Mouse (Mus musculus) granulocyte monocyte progenitor cell, adult 5-6 weeks (primary cell): ENCODE data around the gene Manba. TPM values are rescaled to one million over a fixed set of nuclear protein-coding genes. Genes with fewer than 3 reads are reported as not detected.
"Not testable (repeated sequence)": the region's sequence is repeated elsewhere in the genome, so short reads cannot be mapped to it uniquely, and the experiment has no call there.

Experiments
- ATAC-seq: replicated peaks from 2 replicates; pipeline ENCODE4 v1.8.0; 2016; ENCODE audit warnings: mild to moderate bottlenecking, moderate TSS enrichment, inconsistent platforms; ENCODE audit not compliant: poor library complexity, severe bottlenecking
- total RNA-seq, 2 experiments: library from RNA; stranded (forward) in 1 of 2; stranded (reverse) in 1 of 2; fragments of 200-712, 200-1000 nt in 1 of 2; fragments of >200 nt in 1 of 2; fragmentation: Nextera tagmentation in 1 of 2; gene quantifications; 2 replicates each; pipeline ENCODE4 v1.2.3; 2014 to 2017

Manba gene
- 24.6 and 54.4 TPM in 2 replicates for total RNA-seq (2014; fragmentation: Nextera tagmentation)
- total RNA-seq (2017), result 33.6 and 38.8 TPM in 2 replicates

DNA sequence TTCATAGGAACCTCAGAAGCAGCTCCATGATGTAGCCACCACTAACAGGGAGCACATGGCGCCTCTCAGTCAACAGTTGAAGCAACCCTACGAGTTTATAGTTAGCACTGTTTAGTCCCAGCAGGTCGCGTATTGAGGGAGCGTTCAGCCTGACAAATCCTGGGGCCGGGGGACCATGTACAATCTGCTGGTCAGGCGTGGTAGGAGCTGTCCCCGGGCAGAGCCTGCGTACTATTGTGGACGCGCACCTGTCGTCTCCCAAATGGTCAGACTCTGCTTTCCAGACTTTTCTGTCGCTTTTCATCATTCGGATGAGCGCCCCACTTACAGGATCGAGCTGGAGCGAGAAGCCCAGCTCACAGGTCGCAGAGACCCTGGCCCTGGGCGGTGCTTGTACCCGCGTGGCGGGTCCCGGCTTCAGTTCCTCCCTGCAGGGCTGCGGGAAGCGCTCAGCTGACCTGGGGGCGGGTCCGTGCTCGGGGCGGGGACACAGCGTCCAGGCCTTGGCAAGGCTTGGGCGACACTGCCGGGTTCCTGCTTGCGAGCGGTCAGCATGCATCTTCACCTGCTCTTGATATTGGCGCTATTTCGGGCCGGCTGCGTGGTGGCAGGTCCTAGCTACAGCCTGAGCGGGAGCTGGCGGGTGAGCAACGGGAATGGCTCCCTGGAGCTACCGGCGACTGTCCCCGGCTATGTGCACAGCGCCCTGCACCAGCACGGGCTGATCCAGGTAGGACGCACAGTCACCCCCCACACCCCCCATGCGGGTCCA, at the start of gene Manba:
Manba (plus strand) TSS at position 484 of the 772 bp plus-strand sequence.
- peak; percentile 94 for ATAC-seq

DNA sequence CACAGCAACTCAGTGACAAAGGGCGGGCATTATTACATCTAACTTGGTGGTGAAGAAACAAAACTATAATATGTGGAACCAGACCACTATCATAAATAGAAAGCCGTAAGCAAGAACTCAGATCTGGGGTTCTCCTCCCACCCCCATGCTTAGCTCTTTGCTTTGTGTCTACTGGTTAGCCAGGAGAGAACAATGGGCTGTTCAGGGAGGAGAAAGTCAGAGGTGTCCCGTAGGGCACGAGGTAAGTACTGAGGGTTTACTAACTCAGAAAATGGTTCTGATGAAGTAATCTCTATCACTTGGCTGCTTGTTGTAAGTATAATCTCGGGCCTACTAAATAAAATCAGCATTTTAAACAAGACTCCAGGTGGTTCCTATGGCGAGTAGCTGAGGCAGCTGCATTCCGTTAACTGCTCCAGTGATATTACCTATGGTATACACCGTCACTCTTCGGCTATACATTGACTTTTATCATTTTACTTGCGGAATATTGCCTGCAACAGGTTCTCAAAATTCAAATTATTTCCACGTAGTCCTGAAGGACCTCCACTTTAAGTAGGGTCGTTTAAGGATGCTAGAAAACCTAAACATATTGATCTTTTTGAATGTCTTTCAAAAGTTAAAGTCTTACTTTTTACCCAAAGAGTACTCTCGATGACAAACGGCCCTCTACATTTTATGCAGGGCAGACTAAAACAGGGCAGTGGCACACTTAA, 48.4 kb upstream of the Manba start:
- no peak for ATAC-seq

DNA sequence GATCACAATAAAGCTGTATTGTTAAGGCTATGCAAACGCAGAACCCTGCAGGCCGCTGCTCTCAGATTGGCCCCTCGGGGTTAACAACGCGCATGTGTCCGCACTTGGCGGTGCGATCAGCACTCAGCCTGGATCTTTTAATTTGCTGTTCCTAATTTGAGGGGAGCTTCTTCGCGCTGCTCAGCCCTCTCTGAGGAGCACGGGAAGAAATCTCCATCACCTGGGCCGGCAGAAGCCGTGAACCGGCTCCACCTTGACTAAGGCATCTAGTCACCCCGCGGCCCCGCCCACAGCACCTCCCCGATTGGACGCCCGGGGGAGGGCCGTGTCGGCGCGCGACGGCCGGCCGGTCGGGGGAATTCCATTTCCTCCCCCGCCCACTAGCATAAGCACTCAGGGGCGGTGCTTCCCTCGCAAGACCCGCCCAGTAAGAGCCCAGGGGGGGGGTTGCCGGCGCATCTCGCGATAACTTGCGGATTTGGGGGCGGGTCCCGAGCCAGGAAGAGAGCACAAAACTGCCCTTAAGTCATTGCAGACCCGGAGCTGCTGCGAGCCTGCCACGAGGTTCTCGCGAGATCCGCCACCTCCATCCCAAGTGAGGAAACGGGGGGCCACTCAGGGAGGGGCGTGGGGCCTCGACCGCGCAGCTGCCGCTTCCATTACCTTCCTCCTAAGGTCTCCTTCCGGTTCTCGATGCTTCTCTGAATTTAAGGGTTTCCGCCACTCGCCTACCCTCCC, 47.5 kb upstream of the Manba start, which contains the start of gene Ube2d3:
Ube2d3 (plus strand) TSS at position 392 of the 738 bp plus-strand sequence.
- peak; percentile 69 for ATAC-seq

DNA sequence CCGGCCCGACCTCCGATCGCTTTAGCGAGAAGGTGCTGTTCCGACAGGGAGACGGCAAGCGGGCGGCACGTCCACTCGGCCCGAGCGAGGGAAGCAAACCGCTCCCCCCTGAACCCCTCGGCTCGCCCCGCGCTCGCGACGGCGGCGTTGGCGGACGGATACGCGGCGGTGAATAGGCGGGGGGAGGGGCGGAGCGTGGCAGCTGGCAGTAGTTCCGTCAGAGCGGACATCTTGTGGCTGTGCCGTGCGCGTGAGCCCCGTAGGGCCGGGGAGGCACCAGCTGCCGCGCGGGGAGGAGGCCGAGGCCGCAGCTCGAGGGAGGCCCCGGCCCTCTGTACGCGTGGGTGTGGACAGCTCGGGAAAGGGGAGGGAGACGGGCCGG, 46.9 kb upstream of the Manba start:
- ATAC-seq, result peak; percentile 42

DNA sequence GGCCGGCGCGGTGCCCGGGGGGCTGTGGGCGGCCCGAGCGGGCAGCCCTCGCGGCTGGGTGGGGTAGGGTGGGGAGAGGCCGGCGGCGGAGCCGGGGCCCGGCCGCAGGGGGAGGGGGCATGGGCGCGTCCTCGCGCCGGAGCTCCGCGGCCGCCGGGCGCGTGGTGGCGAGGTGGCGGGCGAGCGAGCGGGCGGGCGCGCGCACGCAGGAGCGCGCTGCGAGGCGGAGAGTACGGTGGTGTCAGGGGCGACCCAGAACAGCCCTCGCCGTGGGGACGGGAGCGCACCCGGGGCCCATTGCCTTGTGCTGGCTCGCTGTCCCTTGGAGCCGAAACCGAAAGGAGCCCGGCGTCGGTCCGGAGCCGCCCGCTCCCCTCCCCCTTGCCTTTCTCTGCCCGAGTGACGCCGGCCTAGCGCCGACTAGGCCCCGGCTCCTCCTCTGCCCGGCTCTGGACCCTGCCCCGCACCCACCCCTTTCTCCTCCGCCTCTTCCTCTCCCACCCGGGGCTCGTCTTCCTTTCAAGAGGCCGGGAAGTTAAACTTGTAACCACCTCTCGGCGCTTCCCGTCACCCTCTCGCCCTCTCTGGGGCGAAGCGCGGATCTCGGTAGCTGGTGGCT, 46.4 kb upstream of the Manba start:
- ATAC-seq, result peak; percentile 50

DNA sequence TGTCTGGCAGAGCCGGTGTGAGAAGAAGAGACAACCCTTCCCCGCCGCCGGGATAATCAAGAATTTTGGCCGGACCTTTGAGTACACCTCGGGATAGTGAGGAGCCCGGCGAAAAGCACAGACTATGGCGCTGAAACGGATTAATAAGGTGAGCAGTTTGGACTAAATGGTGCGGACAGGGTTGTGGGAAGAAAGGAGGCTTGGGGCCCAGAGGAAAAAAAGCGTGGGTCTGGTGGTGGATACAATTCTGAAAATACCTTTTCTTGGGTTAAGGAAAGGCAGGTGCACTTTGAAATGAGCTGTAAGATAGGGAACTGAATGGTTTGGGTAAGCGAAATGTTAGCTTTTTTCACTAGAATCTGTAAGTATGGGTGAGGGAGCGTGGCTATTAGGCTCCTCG, 45.8 kb upstream of the Manba start:
- ATAC-seq, result no peak

DNA sequence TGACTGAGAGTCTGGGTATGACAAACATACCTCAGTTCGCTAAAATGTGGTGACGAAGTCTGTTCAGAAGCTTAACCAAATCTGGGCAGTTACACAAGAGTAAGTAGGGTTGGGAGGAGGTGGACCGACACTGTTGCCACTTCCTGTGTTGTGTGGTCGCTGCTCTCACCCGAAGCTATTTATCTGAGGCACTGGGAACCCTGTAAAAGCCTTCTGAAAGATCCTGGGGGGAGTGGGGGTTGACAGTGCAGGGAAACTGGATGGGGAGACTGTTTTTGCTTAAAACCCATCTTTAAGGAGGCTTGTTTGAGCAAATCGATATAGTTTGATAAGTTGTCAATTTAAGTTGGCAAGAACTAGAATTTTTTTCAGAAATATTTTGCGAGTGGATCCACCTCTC, 45.2 kb upstream of the Manba start:
- ATAC-seq, result peak; percentile 38

DNA sequence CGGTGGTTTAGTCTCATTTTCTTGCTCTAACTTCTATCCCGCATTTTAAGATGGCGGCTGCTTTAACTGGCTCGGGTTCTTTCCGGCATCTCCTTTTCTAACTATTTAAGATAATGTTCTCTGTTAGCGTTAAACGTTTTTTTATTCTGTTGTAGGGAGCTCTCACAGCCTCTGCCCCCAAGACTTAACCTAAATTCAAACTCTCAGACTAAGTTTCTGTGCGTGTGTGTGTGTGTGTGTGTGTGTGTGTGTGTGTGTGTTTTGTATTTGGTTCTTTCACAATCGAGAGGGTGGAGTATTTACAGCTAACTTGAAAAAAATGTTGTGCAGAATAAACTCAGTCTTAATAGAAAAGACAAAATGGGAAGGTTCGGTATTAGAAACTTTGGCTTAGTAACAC, 44.8 kb upstream of the Manba start:
- ATAC-seq, result no peak

DNA sequence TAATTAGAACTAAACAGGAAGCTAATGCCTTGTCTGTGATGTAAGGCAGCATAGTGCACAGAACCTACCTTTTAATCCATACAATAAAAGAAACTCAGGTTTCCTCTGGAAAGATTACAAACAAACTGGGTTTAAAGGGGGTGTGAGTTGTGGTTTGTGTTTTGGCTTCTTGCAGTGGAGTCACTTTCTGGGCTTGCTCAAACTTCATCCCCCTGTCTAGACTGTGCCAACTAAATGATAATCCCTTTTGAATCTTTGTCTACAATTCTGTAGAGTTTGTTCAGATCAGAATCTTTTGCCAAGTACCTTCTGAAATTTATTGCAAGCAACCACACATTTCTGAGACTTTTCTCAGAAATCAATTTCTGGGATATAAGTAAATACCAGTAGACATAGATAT, 40.5 kb upstream of the Manba start:
- no peak for ATAC-seq

DNA sequence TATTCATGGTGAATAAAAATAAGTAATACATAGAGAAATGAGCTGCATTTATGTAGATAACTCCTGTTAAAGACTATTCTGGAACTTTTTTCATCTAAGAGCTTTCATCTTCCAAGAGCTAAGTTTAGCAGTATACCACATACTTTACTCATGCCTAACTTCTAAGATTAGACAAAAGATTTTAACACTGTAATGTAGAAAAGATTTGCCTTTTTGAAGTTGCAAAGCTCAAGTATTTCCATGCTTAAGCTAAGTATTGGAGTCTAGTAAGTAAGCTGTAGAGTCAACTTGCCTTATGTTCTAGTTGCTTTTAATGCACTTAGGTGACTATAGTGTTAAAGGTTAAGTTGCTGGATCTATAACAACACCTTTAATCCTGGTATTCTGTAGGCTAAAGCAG, 26.4 kb upstream of the Manba start:
- no peak for ATAC-seq

DNA sequence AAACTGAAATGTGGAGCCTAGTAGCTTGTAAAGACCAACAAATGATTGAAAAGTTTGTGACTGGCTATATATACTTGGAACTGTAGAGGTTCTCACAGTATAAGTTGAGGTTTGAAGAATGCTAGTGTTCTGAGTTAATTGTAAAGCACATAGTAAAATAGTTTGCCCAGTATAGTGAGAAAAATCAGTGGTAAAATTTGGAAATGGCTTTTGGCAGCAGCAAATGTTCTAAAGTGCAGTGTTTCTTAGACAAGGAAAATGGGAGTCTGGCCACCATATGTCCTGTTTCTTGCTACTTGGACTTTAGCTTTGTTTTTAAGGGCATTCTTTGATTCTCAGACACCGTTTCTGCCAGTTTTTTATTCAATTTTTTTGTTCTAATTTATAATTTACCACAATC, 17.0 kb upstream of the Manba start:
- no peak for ATAC-seq

DNA sequence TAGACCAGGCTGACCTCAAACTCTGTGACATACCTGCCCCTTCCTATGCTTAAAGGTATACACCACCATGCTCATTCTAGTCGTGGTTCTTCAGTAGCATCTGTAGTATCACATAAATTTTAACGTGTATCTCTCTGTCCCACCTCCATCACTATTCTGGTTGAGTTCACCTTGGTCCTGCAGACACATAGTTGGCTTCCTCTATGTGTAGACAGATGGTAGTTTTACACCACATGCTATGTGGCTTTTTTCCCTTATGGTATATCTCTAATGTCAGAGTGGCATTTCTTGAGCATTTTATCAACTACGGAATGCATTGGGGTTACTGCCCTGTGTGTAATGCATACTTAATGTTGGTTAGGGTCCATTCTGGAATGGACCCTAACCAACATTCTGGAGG, 16.3 kb upstream of the Manba start:
- no peak for ATAC-seq

DNA sequence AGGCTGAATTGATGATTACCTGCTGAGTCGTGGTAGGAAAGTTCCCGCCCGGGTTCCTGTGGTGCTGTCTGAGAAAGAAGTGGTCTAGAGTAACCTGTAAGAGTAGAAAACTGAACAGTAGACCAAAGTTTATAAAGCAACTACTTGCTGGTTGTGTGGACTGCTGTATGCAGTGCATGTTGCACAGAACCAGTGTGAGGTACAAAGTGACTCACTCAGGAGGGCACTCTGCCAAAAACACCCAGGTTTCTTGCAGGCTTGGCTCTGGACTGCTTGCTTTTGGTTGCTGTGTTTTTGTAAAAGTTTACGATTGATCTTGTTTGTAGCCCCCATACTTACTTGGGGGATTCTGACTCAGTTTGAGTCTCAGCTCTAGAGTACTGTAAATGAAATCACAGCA, 15.4 kb upstream of the Manba start:
- peak; percentile 51 for ATAC-seq

DNA sequence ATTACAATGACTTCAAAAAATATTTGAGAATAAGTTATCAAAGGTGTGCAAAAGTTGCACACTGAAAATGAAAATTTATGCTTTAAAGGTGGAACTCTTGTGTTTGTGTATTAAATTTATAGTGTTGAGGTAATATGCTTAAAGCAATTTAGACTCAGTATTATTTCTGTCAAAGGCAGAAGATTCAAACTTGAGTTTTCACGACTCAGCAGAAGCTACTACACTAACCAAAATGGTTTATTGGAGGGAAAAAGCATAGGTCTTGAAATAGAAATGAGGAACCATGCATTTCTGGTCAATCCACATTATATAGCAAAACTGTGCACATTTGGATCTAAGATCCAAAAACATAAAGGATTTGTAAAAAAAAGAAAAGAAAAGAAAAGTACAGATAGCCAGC, 14.6 kb upstream of the Manba start:
- ATAC-seq, result 0 out of 2 replicates have a peak, but pooled peaks have one; percentile 24

DNA sequence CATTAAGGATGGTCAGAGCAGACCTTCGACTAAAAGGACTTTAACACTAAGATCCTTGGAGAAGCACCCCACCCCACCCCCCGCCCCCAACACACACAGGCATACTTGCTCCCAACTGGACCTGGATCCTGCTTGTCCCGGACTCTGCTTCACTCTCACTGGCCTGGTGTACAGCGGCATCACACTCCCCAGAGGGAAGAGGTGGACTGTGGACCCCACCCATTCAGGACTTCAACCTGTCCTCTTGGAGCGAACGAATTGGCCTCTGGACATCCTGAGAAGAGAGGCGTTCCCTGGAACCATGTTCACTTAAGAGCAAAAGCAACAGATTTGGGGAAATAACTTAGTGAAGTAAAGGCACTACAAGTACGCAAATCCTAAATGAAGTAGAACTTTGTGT, 10.4 kb upstream of the Manba start:
- ATAC-seq, result no peak

DNA sequence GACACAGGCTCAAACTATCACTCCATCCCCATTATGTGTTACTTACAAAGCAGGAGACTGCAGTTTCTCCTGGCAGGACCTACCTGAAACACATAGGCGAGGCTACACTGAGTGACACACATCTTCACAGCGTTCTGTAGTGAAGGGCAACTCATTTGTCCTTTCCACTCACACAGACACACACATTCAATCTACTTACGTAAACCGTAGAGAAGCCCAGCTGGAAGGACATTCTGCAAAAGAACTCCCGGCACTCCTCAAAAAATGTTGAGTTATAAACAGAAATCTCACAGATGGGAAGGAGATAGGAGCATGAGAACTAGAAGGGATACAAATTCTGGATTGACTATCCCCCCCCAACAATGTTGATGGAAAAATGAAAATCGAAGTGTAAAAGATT, 9.1 kb upstream of the Manba start:
- no peak for ATAC-seq

DNA sequence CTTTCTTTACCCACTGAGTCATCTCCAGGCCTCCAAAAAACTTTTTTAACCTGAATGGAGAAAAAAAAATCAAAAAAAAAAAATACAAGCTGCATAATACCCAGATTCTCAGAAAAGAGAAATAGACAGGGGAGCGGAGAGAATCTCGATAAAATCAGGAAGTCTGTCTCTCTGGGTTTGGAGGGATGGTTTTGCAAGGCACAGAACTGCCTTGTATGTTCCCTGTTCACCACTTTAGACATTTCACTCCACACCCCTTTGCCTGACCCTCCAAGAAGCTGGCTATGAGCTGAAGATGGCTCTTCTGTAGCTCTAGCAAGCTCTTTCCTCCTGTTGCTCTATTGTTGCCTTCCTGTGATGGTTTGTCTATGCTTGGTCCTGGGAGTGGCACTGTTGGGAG, 8.4 kb upstream of the Manba start:
- peak; percentile 90 for ATAC-seq

DNA sequence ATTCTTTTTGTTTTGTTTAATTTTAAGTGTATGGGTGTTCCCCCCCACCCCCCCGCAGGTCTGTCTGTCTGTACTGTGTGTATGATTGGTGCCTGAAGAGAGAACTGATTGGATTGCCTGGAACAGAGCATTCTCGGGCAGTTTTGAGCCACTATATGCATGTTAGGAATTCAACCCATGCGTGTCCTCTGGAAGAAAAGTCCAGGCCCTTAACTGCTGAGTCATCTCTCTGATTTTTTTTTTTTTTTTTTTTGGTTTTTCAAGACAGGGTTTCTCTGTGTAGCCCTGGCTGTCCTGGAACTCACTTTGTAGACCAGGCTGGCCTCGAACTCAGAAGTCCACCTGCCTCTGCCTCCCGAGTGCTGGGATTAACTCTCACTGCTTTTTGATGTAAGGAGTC, 6.3 kb upstream of the Manba start:
- not testable (repeated sequence) for ATAC-seq

DNA sequence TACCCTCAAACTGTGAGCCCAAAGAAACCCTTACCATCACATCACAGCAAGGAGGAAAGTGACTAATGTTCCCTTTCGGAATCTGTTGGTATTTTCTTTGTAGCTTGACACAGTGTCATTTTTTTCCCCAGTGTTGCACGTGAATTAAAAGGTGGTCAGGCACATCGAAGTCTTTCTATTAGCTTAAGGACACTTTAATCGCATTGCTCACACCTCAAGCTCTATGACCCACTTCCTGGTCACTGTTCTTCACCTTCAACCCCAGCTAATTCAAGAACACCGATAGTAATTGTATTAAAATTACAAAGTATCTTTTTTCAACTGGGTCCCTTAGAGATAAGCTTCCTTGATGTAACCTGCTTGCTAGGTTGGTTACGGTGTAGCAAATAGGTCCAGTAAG, 4.6 kb upstream of the Manba start:
- ATAC-seq, result no peak

DNA sequence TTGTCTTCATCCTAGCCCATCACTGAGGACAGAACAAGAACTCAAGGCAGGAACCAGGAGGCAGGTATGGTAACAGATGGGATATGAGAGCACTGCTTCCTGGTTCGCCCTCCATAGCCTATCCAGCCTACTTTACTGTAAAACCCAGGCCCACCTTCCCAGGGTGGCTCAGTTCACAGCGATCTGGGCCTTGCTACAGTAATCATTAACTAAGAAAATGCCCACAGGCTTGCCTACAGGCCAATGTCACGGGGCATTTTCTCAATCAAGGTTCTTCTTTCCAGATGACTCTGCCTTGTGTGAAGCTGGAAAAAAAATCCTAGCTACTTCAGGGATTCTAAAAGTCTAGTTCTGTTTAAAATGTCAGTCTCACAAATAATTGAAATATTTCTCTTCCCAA, 3.8 kb upstream of the Manba start:
- no peak for ATAC-seq

DNA sequence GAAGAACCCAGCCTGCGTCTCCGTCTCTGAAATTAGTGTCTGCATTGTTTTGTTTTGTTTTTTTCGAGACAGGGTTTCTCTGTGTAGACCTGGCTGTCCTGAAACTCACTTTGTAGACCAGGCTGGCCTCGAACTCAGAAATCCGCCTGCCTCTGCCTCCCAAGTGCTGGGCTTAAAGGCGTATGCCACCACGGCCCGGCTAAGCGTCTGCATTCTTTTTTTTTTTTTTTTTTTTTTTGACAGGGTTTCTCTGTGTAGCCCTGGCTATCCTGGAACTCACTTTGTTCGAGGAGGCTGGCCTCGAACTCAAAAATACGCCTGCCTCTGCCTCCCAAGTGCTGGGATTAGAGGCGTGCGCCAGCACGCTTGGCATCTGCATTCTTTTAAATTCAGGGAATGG, 761 bp upstream of the Manba start:
- ATAC-seq, result not testable (repeated sequence)
